Mouse (Mus musculus): ENCODE results near the gene Olfr311.

Gene Olfr311

GRCm38 (mm10) chr11:58883756-58884155 lies 44.7 kb downstream of the Olfr311 start:
- no peak for DNase-seq (ENCODE audit: low spot score)

GRCm38 (mm10) chr11:58890511-58890910 lies 51.5 kb downstream of the Olfr311 start:
- no peak for DNase-seq (ENCODE audit: low spot score)
